Mouse (Mus musculus): Measurements from ENCODE around the gene Rnf144a. TPM values are rescaled to one million over a fixed set of nuclear protein-coding genes. Genes with fewer than 3 reads are reported as not detected.

Gene Rnf144a
- polyA plus RNA-seq, 1 experiment: 28.3 TPM

DNA sequence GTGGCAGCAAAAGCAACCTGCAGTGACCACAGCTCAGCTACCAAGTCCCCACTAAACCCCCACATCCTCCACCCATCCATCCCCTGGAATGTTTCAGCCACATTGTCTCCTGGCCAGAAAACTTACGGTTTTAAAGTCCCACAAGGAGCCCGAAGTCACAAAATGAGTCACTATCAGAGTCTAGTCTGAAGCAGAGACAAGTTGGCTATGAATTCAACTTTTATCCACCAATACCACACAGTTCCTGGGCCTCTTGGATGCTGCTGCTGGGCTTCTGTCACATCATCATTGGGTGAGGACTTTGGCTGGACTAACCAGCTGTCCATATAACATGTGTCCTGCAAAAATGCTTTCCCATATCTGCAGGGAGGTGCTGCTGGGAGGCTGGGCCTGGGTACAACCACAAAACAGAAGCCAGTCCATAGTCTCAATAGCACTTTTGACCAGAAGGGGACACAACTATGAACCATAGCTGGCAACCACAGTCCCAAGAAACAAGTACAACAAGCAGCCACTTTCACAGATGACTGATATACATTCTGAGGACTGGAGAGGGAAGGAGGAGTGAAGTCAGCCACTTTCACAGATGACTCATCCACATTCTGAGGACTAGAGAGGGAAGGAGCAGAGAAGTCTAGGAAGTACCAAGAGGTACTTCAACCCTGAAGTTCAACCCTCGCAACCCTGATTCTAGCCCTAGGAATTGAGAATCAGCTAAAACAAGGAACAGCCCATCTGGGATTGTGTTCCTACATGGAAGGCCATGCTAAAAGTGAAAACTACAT lies 49.3 kb downstream of the Rnf144a start:
- DNase-seq (ENCODE audit: low read depth): no peak
- TF ChIP-seq CTCF (IDR thresholded peaks at IDR 0.05; ENCODE audit: borderline replicate concordance, extremely low read depth, insufficient read depth, insufficient read length): no peak
- TF ChIP-seq POLR2A (IDR thresholded peaks at IDR 0.05; ENCODE audit: borderline replicate concordance, extremely low read depth, insufficient read depth, insufficient read length, poor library complexity, severe bottlenecking): no peak

DNA sequence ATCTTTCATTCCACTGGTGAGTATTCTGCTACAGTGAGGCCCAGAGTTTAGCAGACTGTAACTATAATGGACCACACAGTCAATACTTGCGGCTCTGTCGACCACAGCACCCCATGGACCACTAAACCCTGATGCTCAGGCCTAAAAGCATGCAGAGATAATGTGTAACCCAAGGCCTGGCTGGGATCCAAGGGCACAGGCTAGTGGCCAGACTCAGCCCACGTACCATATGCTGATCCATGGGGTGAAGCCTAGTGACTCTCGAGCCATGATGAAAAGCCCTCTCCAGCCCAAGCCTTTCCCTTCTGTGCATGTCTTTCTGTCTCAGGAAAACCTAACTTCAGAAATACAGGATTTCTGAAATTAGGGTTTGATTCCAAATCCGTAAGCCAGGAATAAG lies 50.2 kb downstream of the Rnf144a start:
- DNase-seq (ENCODE audit: low read depth): no peak
- TF ChIP-seq POLR2A (IDR thresholded peaks at IDR 0.05; ENCODE audit: borderline replicate concordance, extremely low read depth, insufficient read depth, insufficient read length, poor library complexity, severe bottlenecking): no peak
- no peak for TF ChIP-seq CTCF (IDR thresholded peaks at IDR 0.05; ENCODE audit: borderline replicate concordance, extremely low read depth, insufficient read depth, insufficient read length)

DNA sequence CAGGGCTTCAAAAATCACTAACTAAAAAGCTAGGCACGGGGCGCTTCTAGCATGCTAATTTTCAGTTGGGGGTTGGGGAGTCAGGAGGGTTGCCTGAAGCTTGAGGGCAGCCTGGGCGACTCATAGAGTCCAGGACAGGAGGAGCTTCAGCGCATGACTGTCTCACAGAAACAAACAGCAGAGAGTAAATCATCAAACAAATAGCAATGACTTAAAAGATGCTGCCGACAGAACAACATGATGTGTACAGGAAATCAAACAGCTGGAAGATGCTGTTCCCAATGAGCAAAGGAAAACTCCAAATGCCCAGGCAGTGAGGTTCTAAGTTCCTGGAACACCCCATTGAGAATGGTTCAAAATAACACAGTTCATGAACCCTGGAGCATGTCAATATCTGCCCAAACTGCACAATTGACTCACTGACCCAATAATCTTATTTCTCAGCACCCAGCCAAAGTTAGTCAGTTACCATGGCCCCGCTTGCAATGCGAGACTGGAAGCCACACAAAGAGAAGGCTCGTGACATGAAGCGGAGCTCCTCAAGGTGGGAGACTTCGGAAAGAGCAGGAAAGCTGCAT lies 54.0 kb downstream of the Rnf144a start:
- peak; percentile 45 for DNase-seq (ENCODE audit: low read depth)
- TF ChIP-seq CTCF (IDR thresholded peaks at IDR 0.05; ENCODE audit: borderline replicate concordance, extremely low read depth, insufficient read depth, insufficient read length) (no peak), POLR2A (IDR thresholded peaks at IDR 0.05; ENCODE audit: borderline replicate concordance, extremely low read depth, insufficient read depth, insufficient read length, poor library complexity, severe bottlenecking) (no peak)

DNA sequence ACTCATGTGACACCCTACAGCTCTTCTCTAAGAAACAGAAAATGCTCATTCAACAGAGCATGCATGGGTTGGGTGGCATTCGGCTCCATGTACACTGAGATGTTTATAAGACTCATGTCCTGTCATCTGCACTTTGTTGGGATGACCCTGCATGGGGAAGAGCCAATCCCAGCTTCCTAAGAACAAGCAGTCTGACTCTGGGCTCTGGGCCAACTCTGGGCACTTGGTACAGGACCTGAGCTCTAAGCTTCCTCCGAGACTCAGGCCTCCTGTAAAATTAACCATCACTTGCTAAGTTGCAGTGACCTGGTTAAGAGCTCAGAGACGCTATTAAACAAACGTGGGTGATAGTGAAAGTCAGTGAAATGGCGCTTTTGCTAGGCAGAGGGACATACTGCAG lies 55.2 kb downstream of the Rnf144a start:
- TF ChIP-seq CTCF (IDR thresholded peaks at IDR 0.05; ENCODE audit: borderline replicate concordance, extremely low read depth, insufficient read depth, insufficient read length): no peak
- TF ChIP-seq POLR2A (IDR thresholded peaks at IDR 0.05; ENCODE audit: borderline replicate concordance, extremely low read depth, insufficient read depth, insufficient read length, poor library complexity, severe bottlenecking): no peak
- DNase-seq (ENCODE audit: low read depth): peak; percentile 46

DNA sequence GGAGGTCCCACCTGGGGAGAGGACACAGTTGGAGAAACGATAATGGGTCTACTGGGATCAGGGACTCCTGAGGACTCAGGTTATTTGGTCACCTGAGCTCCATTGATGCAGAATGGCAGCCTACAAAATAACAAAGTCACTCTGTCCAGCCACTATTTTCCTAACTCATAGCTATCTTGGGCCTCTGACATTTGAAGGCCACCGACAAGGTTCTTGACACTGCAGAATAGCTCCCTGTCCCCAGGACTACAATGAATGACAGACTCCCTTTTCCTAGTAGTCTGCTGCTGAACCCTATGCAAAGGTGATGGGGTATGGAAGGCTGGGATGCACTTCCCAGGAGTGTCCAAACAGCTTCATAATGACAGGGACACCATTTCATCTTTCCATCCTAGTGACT lies 55.8 kb downstream of the Rnf144a start:
- DNase-seq (ENCODE audit: low read depth): no peak
- TF ChIP-seq CTCF (IDR thresholded peaks at IDR 0.05; ENCODE audit: borderline replicate concordance, extremely low read depth, insufficient read depth, insufficient read length) (no peak), POLR2A (IDR thresholded peaks at IDR 0.05; ENCODE audit: borderline replicate concordance, extremely low read depth, insufficient read depth, insufficient read length, poor library complexity, severe bottlenecking) (no peak)

DNA sequence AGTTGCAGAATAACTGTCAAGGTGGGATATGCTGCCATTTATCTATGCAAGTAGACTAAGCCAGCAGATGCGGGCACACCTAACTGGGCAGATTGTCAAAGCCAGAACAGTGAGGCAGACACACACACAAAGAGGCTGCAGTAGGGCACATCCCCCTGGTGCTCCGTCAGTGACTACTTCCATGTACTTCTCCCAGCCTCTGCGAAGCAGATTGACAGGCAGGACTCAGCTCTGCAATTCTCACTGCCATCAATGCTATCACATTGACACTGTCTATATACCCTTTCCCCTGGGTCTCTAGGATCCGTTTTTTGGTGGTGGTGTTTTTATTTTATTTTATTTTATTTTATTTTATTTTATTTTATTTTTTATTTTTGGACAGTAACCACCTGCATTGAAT lies 57.8 kb downstream of the Rnf144a start:
- TF ChIP-seq CTCF (IDR thresholded peaks at IDR 0.05; ENCODE audit: borderline replicate concordance, extremely low read depth, insufficient read depth, insufficient read length) (no peak), POLR2A (IDR thresholded peaks at IDR 0.05; ENCODE audit: borderline replicate concordance, extremely low read depth, insufficient read depth, insufficient read length, poor library complexity, severe bottlenecking) (no peak)
- no peak for DNase-seq (ENCODE audit: low read depth)

DNA sequence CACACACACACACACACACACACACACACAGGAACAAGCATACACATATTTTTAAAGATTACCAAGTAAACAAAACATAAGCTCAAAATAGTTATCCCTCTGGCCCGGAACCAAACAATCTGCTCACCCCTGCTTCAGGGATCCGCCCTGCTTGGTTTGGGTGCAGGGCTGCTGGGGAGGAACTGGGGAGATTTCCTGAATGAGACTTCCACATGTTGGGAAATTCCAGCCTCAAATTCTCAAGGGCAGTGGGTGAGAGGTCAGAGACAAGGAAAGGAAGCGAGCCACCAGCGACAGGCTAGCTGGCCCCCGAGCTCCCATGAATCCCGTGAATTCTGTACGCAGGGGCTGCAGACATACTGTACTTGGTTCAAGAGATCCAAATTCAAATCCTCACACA lies 58.9 kb downstream of the Rnf144a start:
- DNase-seq (ENCODE audit: low read depth): no peak
- TF ChIP-seq CTCF (IDR thresholded peaks at IDR 0.05; ENCODE audit: borderline replicate concordance, extremely low read depth, insufficient read depth, insufficient read length) (no peak), POLR2A (IDR thresholded peaks at IDR 0.05; ENCODE audit: borderline replicate concordance, extremely low read depth, insufficient read depth, insufficient read length, poor library complexity, severe bottlenecking) (no peak)

DNA sequence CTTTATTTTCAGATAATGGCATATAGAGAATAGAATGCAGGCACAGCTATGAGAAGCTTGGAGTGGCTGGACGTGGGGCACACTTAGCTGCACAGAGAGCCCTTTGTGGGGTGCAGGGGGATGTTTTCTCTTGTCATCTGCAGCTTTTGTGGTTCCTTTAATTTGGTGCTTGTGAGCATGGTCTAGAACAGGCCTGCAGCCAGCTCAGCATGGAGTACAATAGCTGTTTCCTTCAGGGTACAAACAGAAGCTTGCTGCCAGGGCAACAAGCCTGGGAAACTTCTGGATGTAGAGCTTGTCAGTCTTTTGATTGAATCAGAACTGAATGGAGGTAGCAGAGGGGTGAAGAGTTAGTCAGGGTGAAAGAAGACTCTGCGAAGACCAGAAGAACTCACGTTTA lies 63.7 kb downstream of the Rnf144a start:
- TF ChIP-seq CTCF (IDR thresholded peaks at IDR 0.05; ENCODE audit: borderline replicate concordance, extremely low read depth, insufficient read depth, insufficient read length) (no peak), POLR2A (IDR thresholded peaks at IDR 0.05; ENCODE audit: borderline replicate concordance, extremely low read depth, insufficient read depth, insufficient read length, poor library complexity, severe bottlenecking) (no peak)
- DNase-seq (ENCODE audit: low read depth): peak; percentile 73

DNA sequence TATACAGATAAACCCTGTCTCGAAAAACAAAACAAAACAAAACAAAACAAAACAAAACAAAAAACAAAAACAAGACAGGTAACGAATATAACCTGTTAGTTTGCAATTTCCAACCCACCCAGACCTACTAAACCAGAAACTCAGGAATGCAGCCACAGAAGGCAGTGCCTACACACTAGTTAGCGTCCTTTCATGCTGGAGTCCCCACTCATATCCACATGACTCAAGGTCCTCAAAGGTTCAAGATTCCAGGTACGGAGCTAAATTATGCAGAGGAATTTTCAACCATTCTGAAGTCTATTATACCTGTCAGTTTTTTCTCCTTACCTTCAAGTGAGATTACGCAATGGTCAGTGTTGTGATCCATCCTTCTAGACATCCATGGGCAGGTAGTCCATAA lies 70.6 kb downstream of the Rnf144a start:
- DNase-seq (ENCODE audit: low read depth): no peak
- no peak for TF ChIP-seq POLR2A (IDR thresholded peaks at IDR 0.05; ENCODE audit: borderline replicate concordance, extremely low read depth, insufficient read depth, insufficient read length, poor library complexity, severe bottlenecking)
- no peak for TF ChIP-seq CTCF (IDR thresholded peaks at IDR 0.05; ENCODE audit: borderline replicate concordance, extremely low read depth, insufficient read depth, insufficient read length)

DNA sequence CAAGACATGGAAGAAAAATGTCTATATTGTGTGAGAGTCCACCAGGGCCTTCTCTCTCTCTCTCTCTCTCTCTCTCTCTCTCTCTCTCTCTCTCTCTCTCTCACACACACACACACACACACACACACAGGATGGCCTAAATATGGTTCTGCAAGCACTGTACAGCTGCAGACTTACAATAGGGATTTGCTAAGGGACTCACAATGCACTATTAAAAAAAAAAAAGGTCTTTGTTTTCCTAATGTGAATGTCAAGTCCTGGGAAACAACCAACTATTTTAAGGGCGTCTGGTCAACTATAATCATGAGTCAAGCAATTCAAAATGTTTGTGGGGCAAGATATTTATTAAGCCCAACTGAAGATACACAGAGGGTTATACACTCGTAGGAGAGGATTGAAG lies 71.9 kb downstream of the Rnf144a start:
- no peak for DNase-seq (ENCODE audit: low read depth)
- TF ChIP-seq CTCF (IDR thresholded peaks at IDR 0.05; ENCODE audit: borderline replicate concordance, extremely low read depth, insufficient read depth, insufficient read length): no peak
- TF ChIP-seq POLR2A (IDR thresholded peaks at IDR 0.05; ENCODE audit: borderline replicate concordance, extremely low read depth, insufficient read depth, insufficient read length, poor library complexity, severe bottlenecking): no peak

DNA sequence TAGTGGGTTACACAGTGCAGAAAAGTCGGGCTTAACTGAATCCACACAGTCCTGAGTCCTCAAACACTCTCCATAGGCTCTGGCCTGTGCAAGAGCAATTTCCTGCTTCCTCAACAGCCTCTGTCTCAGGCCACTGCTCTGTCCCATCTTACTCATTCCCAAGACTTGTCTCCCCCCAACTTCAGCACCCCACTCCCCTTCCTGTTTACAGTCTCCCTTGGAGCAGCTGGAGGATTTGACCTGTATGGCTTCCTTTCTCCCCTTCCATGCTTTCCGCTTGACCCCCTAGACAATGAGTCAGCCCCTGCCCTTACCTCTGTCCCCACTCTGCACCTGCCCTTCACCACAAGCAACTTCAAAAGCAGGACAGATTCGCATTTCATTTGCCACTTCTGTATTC lies 72.4 kb downstream of the Rnf144a start:
- DNase-seq (ENCODE audit: low read depth): no peak
- TF ChIP-seq POLR2A (IDR thresholded peaks at IDR 0.05; ENCODE audit: borderline replicate concordance, extremely low read depth, insufficient read depth, insufficient read length, poor library complexity, severe bottlenecking) (no peak), CTCF (IDR thresholded peaks at IDR 0.05; ENCODE audit: borderline replicate concordance, extremely low read depth, insufficient read depth, insufficient read length) (no peak)

DNA sequence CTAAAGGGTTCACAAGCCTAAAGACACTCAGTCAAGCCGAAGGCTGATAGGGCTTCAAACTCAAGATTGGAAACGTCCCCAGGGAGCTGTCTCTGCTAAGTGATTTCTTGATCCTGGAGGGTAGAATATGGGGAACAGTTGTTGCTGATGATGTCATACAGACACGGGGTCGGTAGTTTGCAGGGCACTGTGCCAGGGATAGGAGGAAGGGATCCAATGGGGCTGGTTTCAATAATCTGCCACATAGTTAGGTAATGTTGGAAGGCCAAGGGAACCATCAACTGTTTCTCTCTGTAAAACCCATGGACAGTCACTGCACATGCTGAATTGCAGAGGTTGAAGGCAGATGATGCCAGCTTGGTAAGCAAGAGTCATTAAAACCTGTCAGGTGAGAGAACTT lies 73.0 kb downstream of the Rnf144a start:
- no peak for TF ChIP-seq CTCF (IDR thresholded peaks at IDR 0.05; ENCODE audit: borderline replicate concordance, extremely low read depth, insufficient read depth, insufficient read length)
- no peak for DNase-seq (ENCODE audit: low read depth)

Data from brain, embryonic 14.5 days (tissue).